In genomic region chr4:134356591-134357460, GRCm38 (mm10) we compare ENCODE assay signal across 8 mouse cellular contexts. TPM values are rescaled to one million over a fixed set of nuclear protein-coding genes. Genes with fewer than 3 reads are reported as not detected.
DNase-seq lines count a peak whose midpoint lies in the region; ATAC-seq lines count a peak whose summit lies in the region.

No protein-coding gene starts in this region.

- H3K9ac ChIP-seq in hindbrain, embryonic 13.5 days: peak overlapping the region; percentile 58

- no peak overlapping the region for H3K27ac ChIP-seq in hindbrain, embryonic 13.5 days

- no peaks in the 10 kb centered on the region for H3K9me3 ChIP-seq in hindbrain, embryonic 13.5 days

- peak overlapping the region; percentile 47 for H3K4me2 ChIP-seq in hindbrain, embryonic 13.5 days

- H3K36me3 ChIP-seq in hindbrain, embryonic 13.5 days: no peaks in the 10 kb centered on the region

- peaks cover 18% of the 10 kb centered on the region for H3K4me1 ChIP-seq in hindbrain, embryonic 13.5 days (replicated peaks)

- peak overlapping the region; percentile 22 for H3K4me3 ChIP-seq in hindbrain, embryonic 13.5 days

- peak; percentile 84 for DNase-seq in ZHBTc4 (ENCODE audit: low read depth, low spot score)
- peak; percentile 80 for DNase-seq in cerebellum, adult 9-10 months
- peak; percentile 48 for DNase-seq in forelimb bud, embryonic 11.5 days (ENCODE audit: low read depth, low spot score)
- DNase-seq in layer of hippocampus, postnatal 36 days: peak; percentile 59 to 73
- DNase-seq in right cerebral cortex, adult 2 months (ENCODE audit: low spot score in 2 of 2): peak; percentile 89 to 90
- DNase-seq in yolk sac, embryonic 10.5 days (ENCODE audit: low spot score): peak; percentile 76

- H3K27me3 ChIP-seq in hindbrain, embryonic 13.5 days: peaks cover 30% of the 10 kb centered on the region

- peak; percentile 58; the same call in 1 of the 2 replicates for ATAC-seq in hindbrain, embryonic 13.5 days (ENCODE audit: low FRiP score)
- ATAC-seq in megakaryocyte, adult 5-6 weeks (ENCODE audit: poor library complexity, severe bottlenecking): peak; percentile 64; the same call in 1 of the 2 replicates

- 20% methylated on average over 22 of the region's 22 CpGs for WGBS in hindbrain, embryonic 13.5 days

RNA-seq across cellular contexts. Expression of gene Slc30a2, which starts 13.8 kb away (rescaled TPM):
- not detected in 2 replicates for polyA plus RNA-seq in hindbrain, embryonic 13.5 days (2015; fragmentation: Nextera tagmentation; extraction: Ambion mirVana)
- total RNA-seq in layer of hippocampus, postnatal 36 days (2021): not detected
- total RNA-seq in megakaryocyte, adult 5-6 weeks (2015): 0.11 and 0.18 TPM in 2 replicates
- 0.22 TPM in 1 of 2 replicates, not detected in the other for total RNA-seq in megakaryocyte, adult 5-6 weeks (2017)

RNA-seq across cellular contexts. Expression of gene Extl1, which starts 26.8 kb away (rescaled TPM):
- 0.36 and 0.45 TPM in 2 replicates for polyA plus RNA-seq in hindbrain, embryonic 13.5 days (2015; fragmentation: Nextera tagmentation; extraction: Ambion mirVana)
- total RNA-seq in layer of hippocampus, postnatal 36 days (2021): 10 to 100 TPM; 41.8 to 45.5 TPM
- 0.04 TPM in 1 of 2 replicates, not detected in the other for total RNA-seq in megakaryocyte, adult 5-6 weeks (2015)
- total RNA-seq in megakaryocyte, adult 5-6 weeks (2017): not detected in 2 replicates

RNA-seq across cellular contexts. Expression of gene Pafah2, which starts 39.3 kb away (rescaled TPM):
- 7.8 TPM in 2 replicates for polyA plus RNA-seq in hindbrain, embryonic 13.5 days (2015; fragmentation: Nextera tagmentation; extraction: Ambion mirVana)
- total RNA-seq in layer of hippocampus, postnatal 36 days (2021): 1 to 10 TPM; 6.6 to 8.2 TPM
- 4.6 and 5.9 TPM in 2 replicates for total RNA-seq in megakaryocyte, adult 5-6 weeks (2015)
- total RNA-seq in megakaryocyte, adult 5-6 weeks (2017): 5.5 and 6.3 TPM in 2 replicates

RNA-seq across cellular contexts. Expression of gene Trim63, which starts 41.9 kb away (rescaled TPM):
- 0.38 and 0.51 TPM in 2 replicates for polyA plus RNA-seq in hindbrain, embryonic 13.5 days (2015; fragmentation: Nextera tagmentation; extraction: Ambion mirVana)
- not detected for total RNA-seq in layer of hippocampus, postnatal 36 days (2021)
- total RNA-seq in megakaryocyte, adult 5-6 weeks (2015): not detected in 2 replicates
- not detected in 2 replicates for total RNA-seq in megakaryocyte, adult 5-6 weeks (2017)

Comparison
In these comparisons a context has a peak if more than half of its experiments do, and no peak if none do; other contexts are left out.
1. RNA of gene Extl1, which starts 26.8 kb away (total RNA-seq): 41.8 to 45.5 TPM in layer of hippocampus, postnatal 36 days; 0.04 TPM in megakaryocyte, adult 5-6 weeks; every median in the first group is over 10 times any median in the second.
2. Peak in every context shown above with its lines, with median percentiles within 50 percentile points of each other: DNase-seq.